Mouse (Mus musculus) G1E (cell line): ENCODE results near the gene Mgat4e.

Source experiments
- CTCF ChIP-seq: IDR thresholded peaks from 2 replicates; pipeline ENCODE4 v1.5.1; 2012; ENCODE audit warnings: low read depth, low read length, inconsistent platforms, mixed read lengths
- GATA1 ChIP-seq: IDR thresholded peaks from 2 replicates; pipeline ENCODE4 v1.6.1; 2012; ENCODE audit warnings: borderline replicate concordance, low read length, inconsistent platforms, mixed read lengths

GRCm38 (mm10) chr1:134495991-134496390 is 53.5 kb downstream of the Mgat4e start:
- TF ChIP-seq CTCF, result no peak
- TF ChIP-seq GATA1, result no peak
